Mouse (Mus musculus) liver, embryonic 13.5 days (tissue): ENCODE measurements at regions not wholly inside any gene's neighbourhood (a gene's known extent, or its start where the extent isn't known, plus 50 kb on each side); places are given as distances from the start of the nearest gene placed in this dataset.

ENCODE experiments used
- ATAC-seq: fragments of 200-750 bp; cut with Nextera tagmentation; 2 replicates; pipeline ENCODE4 v1.8.0; 2017; ENCODE audit warnings: low read depth, mild to moderate bottlenecking, moderate number of reproducible peaks, moderate library complexity
- DNase-seq: peaks from one replicate; pipeline ENCODE4 v3.0.0; 2022
- H3K27ac ChIP-seq: fragments of 300-500 bp; sonication (generic); 2 replicates; pipeline ENCODE4 v1.5.1; 2015; ENCODE audit warnings: moderate library complexity, mild to moderate bottlenecking, inconsistent platforms
- H3K27me3 ChIP-seq: fragments of 300-500 bp; sonication (generic); 2 replicates; pipeline ENCODE4 v1.6.1; 2015; ENCODE audit warnings: mild to moderate bottlenecking, inconsistent platforms
- H3K36me3 ChIP-seq: fragments of 300-500 bp; sonication (generic); 2 replicates; pipeline ENCODE4 v1.6.1; 2015; ENCODE audit warnings: mild to moderate bottlenecking, inconsistent platforms
- H3K4me1 ChIP-seq: fragments of 300-500 bp; sonication (generic); replicated peaks from 2 replicates; pipeline ENCODE4 v1.6.1; 2015; ENCODE audit warnings: inconsistent platforms
- H3K4me2 ChIP-seq: fragments of 300-500 bp; sonication (generic); 2 replicates; pipeline ENCODE4 v1.6.1; 2015; ENCODE audit warnings: inconsistent platforms, mild to moderate bottlenecking, moderate library complexity
- H3K4me3 ChIP-seq: fragments of 300-500 bp; sonication (generic); replicated peaks from 2 replicates; pipeline ENCODE4 v1.5.1; 2015; ENCODE audit warnings: mild to moderate bottlenecking, inconsistent platforms
- H3K9ac ChIP-seq: fragments of 300-500 bp; sonication (generic); 2 replicates; pipeline ENCODE4 v1.6.1; 2015; ENCODE audit warnings: mild to moderate bottlenecking, inconsistent platforms
- H3K9me3 ChIP-seq: fragments of 300-500 bp; sonication (generic); replicated peaks from 2 replicates; pipeline ENCODE4 v1.6.1; 2016; ENCODE audit warnings: inconsistent platforms
- WGBS: fragments of 180-500 bp; shearing (Covaris S2); methylation state at CpG from one replicate; pipeline ENCODE4 v1.1.7; 2015; ENCODE audit not compliant: insufficient replicate concordance; 5-methylcytosine and 5-hydroxymethylcytosine counted together

- 56% methylated on average over 4 of the region's 4 CpGs for WGBS
- no peak overlapping the region for H3K27ac ChIP-seq
- ATAC-seq (no peak), DNase-seq (no peak)
- H3K4me3 ChIP-seq, result no peak overlapping the region
- H3K9me3 ChIP-seq, result no peaks in the 10 kb centered on the region; the same call in 1 of the 2 replicates
- H3K27me3 ChIP-seq, result no peaks in the 10 kb centered on the region
- no peak overlapping the region for H3K9ac ChIP-seq
- no peak overlapping the region for H3K4me2 ChIP-seq
- H3K4me1 ChIP-seq, result no peaks in the 10 kb centered on the region
- no peaks in the 10 kb centered on the region for H3K36me3 ChIP-seq
These were observed 280.8 kb downstream of the CK137956 start for GRCm38 (mm10) chr4:127689986-127690385.

DNA sequence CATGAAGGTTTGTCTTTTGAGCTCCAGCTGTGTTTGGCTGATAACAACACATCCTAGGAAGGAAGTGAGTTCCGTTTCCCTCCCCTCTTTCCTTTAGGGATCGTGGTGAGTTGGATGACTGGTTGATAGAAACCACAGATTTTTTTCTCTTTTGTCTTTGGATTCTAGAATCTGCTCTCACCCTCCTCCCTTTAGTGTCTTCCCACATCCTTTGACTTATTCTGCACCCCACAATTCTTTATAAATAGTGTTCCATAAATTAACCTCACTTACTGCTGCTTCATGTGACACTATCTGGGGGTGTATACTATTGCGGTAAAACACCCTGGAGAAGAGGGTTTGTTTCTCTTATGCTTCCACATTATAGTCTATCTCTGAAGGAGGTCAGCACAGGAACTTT is 285.7 kb downstream of the CK137956 start:
- no peaks in the 10 kb centered on the region for H3K27me3 ChIP-seq
- no peak for DNase-seq
- no peaks in the 10 kb centered on the region for H3K36me3 ChIP-seq
- no peak overlapping the region for H3K4me3 ChIP-seq
- no peak for ATAC-seq
- no peak overlapping the region for H3K9ac ChIP-seq
- no peak overlapping the region for H3K27ac ChIP-seq
- H3K4me1 ChIP-seq, result no peaks in the 10 kb centered on the region
- H3K4me2 ChIP-seq, result no peak overlapping the region
- no peaks in the 10 kb centered on the region for H3K9me3 ChIP-seq
- WGBS, result 19% methylated on average over 3 of the region's 3 CpGs

GRCm38 (mm10) chr4:127679391-127679790 is 291.4 kb downstream of the CK137956 start:
- no peaks in the 10 kb centered on the region for H3K36me3 ChIP-seq
- no peak overlapping the region for H3K27ac ChIP-seq
- no peak overlapping the region for H3K4me3 ChIP-seq
- H3K9ac ChIP-seq, result no peak overlapping the region
- no peaks in the 10 kb centered on the region for H3K27me3 ChIP-seq
- 34% methylated on average over 4 of the region's 4 CpGs for WGBS
- no peaks in the 10 kb centered on the region for H3K9me3 ChIP-seq
- DNase-seq (no peak), ATAC-seq (no peak)
- H3K4me1 ChIP-seq, result no peaks in the 10 kb centered on the region
- H3K4me2 ChIP-seq, result no peak overlapping the region

- ATAC-seq, result no peak
- 36% methylated on average over 5 of the region's 5 CpGs for WGBS
These were observed 292.3 kb downstream of the CK137956 start for GRCm38 (mm10) chr4:127678437-127678836.

GRCm38 (mm10) chr4:127675745-127676315 is 294.9 kb downstream of the CK137956 start:
- Histone ChIP-seq H3K4me1 (no peaks in the 10 kb centered on the region), H3K4me3 (no peak overlapping the region), H3K4me2 (no peak overlapping the region), H3K9me3 (no peaks in the 10 kb centered on the region), H3K27me3 (no peaks in the 10 kb centered on the region), H3K27ac (no peak overlapping the region), H3K36me3 (no peaks in the 10 kb centered on the region), H3K9ac (no peak overlapping the region)
- ATAC-seq, result no peak
- no peak for DNase-seq
- 54% methylated on average over 16 of the region's 16 CpGs for WGBS

More at GRCm38 (mm10) chr4:127678437-127678836, 292.3 kb downstream of the CK137956 start:
- Histone ChIP-seq H3K4me3 (no peak overlapping the region), H3K27me3 (no peaks in the 10 kb centered on the region), H3K9me3 (no peaks in the 10 kb centered on the region), H3K9ac (no peak overlapping the region), H3K4me2 (no peak overlapping the region), H3K4me1 (no peaks in the 10 kb centered on the region), H3K27ac (no peak overlapping the region), H3K36me3 (no peaks in the 10 kb centered on the region)
- DNase-seq, result no peak

DNA sequence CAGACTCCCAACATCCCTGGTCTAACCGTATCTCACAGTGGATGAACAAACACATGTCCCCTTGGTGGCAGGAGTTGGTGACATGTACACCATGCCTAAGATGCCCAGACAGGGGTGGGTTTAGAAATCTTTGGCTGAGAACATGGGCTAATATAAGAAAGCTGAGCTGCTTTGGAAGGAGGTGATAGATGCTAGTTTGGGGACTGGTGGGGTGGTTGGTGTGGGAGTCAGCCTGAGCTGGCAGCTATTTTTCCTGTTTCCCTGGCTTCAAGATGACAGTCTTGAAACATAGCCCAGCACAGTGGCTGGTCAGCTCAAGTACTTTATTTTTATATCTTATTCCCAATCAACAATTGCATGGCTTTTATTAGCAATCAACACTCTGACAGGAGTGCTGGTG is 302.0 kb upstream of the Gjb5 start:
- Histone ChIP-seq H3K4me2 (no peak overlapping the region), H3K36me3 (no peaks in the 10 kb centered on the region), H3K27ac (no peak overlapping the region), H3K4me1 (no peaks in the 10 kb centered on the region), H3K27me3 (no peaks in the 10 kb centered on the region), H3K4me3 (no peak overlapping the region), H3K9me3 (no peaks in the 10 kb centered on the region), H3K9ac (no peak overlapping the region)
- 65% methylated on average over 1 of the region's 1 CpGs for WGBS
- ATAC-seq (no peak), DNase-seq (no peak)

DNA sequence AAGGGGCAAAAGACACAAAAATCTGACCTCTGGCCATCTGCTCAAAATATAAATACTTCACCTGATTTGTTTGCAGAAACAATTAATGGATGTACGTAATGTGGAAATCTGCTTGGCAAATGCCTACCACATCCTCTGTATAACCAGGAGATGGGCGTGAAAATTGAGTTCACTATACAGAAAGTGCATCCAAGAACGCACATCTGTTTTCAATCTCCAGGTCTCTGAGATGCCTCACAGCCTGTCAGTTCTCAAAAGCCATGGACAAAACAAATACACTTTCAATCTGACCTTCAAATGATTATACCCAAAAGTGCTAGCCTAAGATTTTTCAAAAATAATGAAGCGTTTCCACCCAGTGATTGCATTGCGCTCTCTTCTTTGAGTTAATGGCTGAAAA is 293.6 kb upstream of the Gjb5 start:
- no peak for ATAC-seq
- H3K9me3 ChIP-seq, result no peaks in the 10 kb centered on the region

GRCm38 (mm10) chr4:127648011-127648410 is 290.0 kb upstream of the Gjb5 start:
- no peak overlapping the region for H3K4me2 ChIP-seq
- ATAC-seq (no peak), DNase-seq (no peak)
- no peak overlapping the region for H3K9ac ChIP-seq
- no peaks in the 10 kb centered on the region for H3K36me3 ChIP-seq
- no peak overlapping the region for H3K27ac ChIP-seq
- H3K4me3 ChIP-seq, result no peak overlapping the region
- no peaks in the 10 kb centered on the region for H3K27me3 ChIP-seq
- no peaks in the 10 kb centered on the region for H3K4me1 ChIP-seq
- WGBS, result 56% methylated on average over 5 of the region's 5 CpGs
- no peaks in the 10 kb centered on the region for H3K9me3 ChIP-seq

More for the DNA sequence above, 293.6 kb upstream of the Gjb5 start:
- Histone ChIP-seq H3K9ac (no peak overlapping the region), H3K4me2 (no peak overlapping the region), H3K27ac (no peak overlapping the region), H3K4me3 (no peak overlapping the region), H3K4me1 (no peaks in the 10 kb centered on the region), H3K36me3 (no peaks in the 10 kb centered on the region), H3K27me3 (no peaks in the 10 kb centered on the region)
- DNase-seq, result no peak
- WGBS, result 72% methylated on average over 5 of the region's 5 CpGs

- H3K27me3 ChIP-seq, result no peaks in the 10 kb centered on the region
- H3K4me1 ChIP-seq, result no peaks in the 10 kb centered on the region
- WGBS, result 66% methylated on average over 8 of the region's 8 CpGs
- ATAC-seq (no peak), DNase-seq (no peak)
- H3K36me3 ChIP-seq, result no peaks in the 10 kb centered on the region
- H3K4me3 ChIP-seq, result no peak overlapping the region
- no peak overlapping the region for H3K27ac ChIP-seq
- H3K9ac ChIP-seq, result no peak overlapping the region
- no peak overlapping the region for H3K4me2 ChIP-seq
- H3K9me3 ChIP-seq, result no peaks in the 10 kb centered on the region
These were observed 289.2 kb upstream of the Gjb5 start for GRCm38 (mm10) chr4:127647189-127647588.

GRCm38 (mm10) chr4:127640251-127641085 is 282.5 kb upstream of the Gjb5 start:
- Histone ChIP-seq H3K4me1 (no peaks in the 10 kb centered on the region), H3K36me3 (no peaks in the 10 kb centered on the region), H3K27me3 (no peaks in the 10 kb centered on the region), H3K4me3 (no peak overlapping the region), H3K9ac (no peak overlapping the region), H3K9me3 (no peaks in the 10 kb centered on the region), H3K4me2 (no peak overlapping the region), H3K27ac (no peak overlapping the region)
- no peak for DNase-seq
- ATAC-seq, result no peak
- WGBS, result 39% methylated on average over 14 of the region's 14 CpGs

- Histone ChIP-seq H3K27ac (no peak overlapping the region), H3K4me1 (no peaks in the 10 kb centered on the region), H3K9ac (no peak overlapping the region), H3K4me2 (no peak overlapping the region), H3K27me3 (no peaks in the 10 kb centered on the region), H3K4me3 (no peak overlapping the region), H3K36me3 (no peaks in the 10 kb centered on the region), H3K9me3 (no peaks in the 10 kb centered on the region)
- WGBS, result 69% methylated on average over 3 of the region's 3 CpGs
- DNase-seq (no peak), ATAC-seq (no peak)
These were observed 281.8 kb upstream of the Gjb5 start for GRCm38 (mm10) chr4:127639765-127640164.

DNA sequence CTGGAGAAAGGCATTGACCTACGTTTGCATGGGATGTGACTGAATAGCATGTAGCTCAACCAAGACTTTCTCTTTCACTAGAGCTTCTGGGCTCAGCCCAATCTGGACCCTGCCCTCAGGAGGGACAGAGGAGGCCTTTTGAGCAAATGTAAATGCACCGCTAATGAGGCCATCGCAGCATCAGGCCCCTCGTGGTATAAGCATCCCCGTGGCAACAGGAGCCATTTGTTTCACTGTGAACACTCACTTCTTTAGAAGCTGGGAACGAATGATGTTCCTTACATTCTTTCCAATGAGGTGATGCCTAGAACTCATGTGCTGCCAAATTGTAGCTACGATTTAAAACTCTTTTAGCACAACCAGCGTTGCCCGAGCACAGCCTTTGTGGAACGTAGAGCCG is 279.0 kb upstream of the Gjb5 start:
- Histone ChIP-seq H3K9ac (no peak overlapping the region), H3K36me3 (no peaks in the 10 kb centered on the region), H3K27ac (no peak overlapping the region), H3K4me1 (no peaks in the 10 kb centered on the region), H3K27me3 (no peaks in the 10 kb centered on the region), H3K4me3 (no peak overlapping the region), H3K9me3 (no peaks in the 10 kb centered on the region), H3K4me2 (no peak overlapping the region)
- ATAC-seq (no peak), DNase-seq (no peak)
- WGBS, result 48% methylated on average over 11 of the region's 11 CpGs
